Mouse (Mus musculus) layer of hippocampus, adult 9-11 months (tissue): ENCODE results near the gene Olfr709-ps1.
"Not testable (repeated sequence)": the region's sequence is repeated elsewhere in the genome, so short reads cannot be mapped to it uniquely, and the experiment has no call there.

ENCODE experiments used
- DNase-seq: peaks from one replicate; pipeline ENCODE4 v3.0.0; 2022

The Olfr709-ps1 gene

GRCm38 (mm10) chr7:106932119-106932518, at the start of gene Olfr709-ps1:
Gene Olfr709-ps1 (minus strand): TSS chr7:106932219.
- DNase-seq, result no peak

GRCm38 (mm10) chr7:106975353-106975752, 43.3 kb upstream of the Olfr709-ps1 start, which contains the start of gene Olfr711:
Gene Olfr711 (minus strand): TSS chr7:106975453.
- no peak for DNase-seq

- DNase-seq, result not testable (repeated sequence)
Observed at GRCm38 (mm10) chr7:106967503-106967902, 35.5 kb upstream of the Olfr709-ps1 start.

- no peak for DNase-seq
Observed at GRCm38 (mm10) chr7:106963837-106964236, 31.8 kb upstream of the Olfr709-ps1 start, which contains the start of gene Olfr6. Gene Olfr6 (minus strand): TSS chr7:106963937.

GRCm38 (mm10) chr7:106948212-106948611, 16.2 kb upstream of the Olfr709-ps1 start, which contains the start of gene Olfr710:
Gene Olfr710 (minus strand): TSS chr7:106948312.
- DNase-seq, result no peak

- DNase-seq, result not testable (repeated sequence)
Observed at GRCm38 (mm10) chr7:106920961-106921360, 11.1 kb downstream of the Olfr709-ps1 start.

GRCm38 (mm10) chr7:106907676-106908075, 24.3 kb downstream of the Olfr709-ps1 start, which contains the start of gene Olfr1532-ps1:
Gene Olfr1532-ps1 (plus strand): TSS chr7:106908001.
- no peak for DNase-seq

- DNase-seq, result not testable (repeated sequence)
Observed at GRCm38 (mm10) chr7:106901141-106901540, 30.9 kb downstream of the Olfr709-ps1 start, which contains the start of gene Olfr707. Gene Olfr707 (minus strand): TSS chr7:106901241.

GRCm38 (mm10) chr7:106888062-106888461, 44.0 kb downstream of the Olfr709-ps1 start, which contains the start of gene Olfr706:
Gene Olfr706 (minus strand): TSS chr7:106888162.
- no peak for DNase-seq

- DNase-seq, result no peak
Observed at GRCm38 (mm10) chr7:106876791-106877190, 55.2 kb downstream of the Olfr709-ps1 start, which contains the start of gene Olfr705. Gene Olfr705 (minus strand): TSS chr7:106876891.
